Mouse (Mus musculus) lung, adult 18-20 months (tissue): ENCODE measurements around the gene Kcnj15.

Source experiments
- DNase-seq, 2 experiments: peaks; one replicate each; pipeline ENCODE4 v3.0.0; 2022; ENCODE audit warnings: mixed read lengths in 2 of 2

Gene Kcnj15

DNA sequence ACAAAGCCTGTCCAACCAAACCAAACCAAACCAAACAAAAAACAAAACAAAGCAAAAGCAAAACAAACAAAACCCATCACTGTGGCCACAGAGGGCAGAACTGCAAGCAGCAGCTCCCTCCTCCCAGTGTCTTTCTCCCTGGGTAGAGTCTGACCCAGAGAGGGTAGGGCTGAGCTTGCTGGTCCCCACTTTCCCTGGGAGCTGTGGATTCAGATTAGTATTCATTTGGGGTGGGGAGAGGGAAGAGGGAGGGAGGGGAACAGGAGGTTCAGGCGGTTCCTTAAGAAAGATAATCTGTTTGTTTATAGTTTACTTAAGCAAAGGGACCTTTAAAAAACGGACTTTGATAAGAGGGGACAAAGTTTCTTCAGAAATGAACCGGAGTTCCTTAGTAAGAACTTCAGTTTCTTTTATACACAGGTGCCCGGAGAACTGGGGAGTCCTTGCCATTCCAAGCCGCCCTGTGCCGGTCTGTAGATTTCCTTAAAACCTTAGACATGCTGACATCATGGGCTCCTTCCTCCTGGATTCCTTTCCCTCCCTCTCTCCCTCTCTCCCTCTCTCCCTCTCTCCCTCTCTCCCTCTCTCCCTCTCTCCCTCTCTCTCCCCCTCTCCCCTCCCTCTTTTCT is at the start of gene Kcnj15:
Gene Kcnj15, plus strand, starts transcription at position 293 of the 629 bp plus-strand sequence.
- no peak for DNase-seq

DNA sequence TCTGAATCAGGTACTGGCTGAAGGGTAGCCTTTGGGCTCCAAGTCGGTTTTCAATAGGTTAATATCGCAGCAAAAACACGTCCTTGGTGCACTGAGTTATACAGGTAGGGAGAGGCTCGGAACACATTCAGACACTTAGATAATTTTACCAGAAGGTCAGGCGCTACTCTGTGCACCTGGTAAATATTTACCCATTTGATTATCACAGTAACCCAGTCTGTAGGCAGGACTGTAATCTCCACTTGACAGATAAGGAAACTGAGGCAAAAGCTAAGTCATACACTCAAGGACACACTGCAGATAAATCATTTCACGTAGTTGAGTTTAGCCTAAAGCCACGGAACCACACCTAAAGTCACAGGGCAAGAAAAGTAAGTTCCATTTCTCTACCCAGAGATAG is 49.1 kb upstream of the Kcnj15 start:
- DNase-seq = no peak

DNA sequence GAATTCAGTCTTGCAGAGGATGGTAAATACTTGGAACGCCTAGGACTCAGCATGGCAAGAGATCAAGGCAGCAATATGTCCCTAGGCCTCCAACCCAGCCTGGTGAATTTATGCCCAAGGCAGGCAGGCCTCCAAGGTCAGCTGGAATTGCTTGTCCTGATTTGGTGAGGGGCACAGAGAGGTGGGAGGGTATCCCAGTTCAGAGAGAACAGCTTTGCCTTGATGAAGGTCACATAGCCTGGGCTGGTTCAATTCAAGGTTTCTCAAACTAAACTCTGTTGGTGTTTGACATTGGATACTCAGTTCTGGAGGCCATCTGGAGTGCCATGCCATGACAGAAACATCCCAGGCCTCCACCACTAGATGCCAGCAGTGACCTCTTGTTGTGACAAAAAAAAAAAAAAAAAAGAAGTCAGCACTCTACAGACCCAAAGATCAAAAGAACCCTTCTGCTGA is 48.3 kb upstream of the Kcnj15 start:
- peak; percentile 12 to 40 for DNase-seq

DNA sequence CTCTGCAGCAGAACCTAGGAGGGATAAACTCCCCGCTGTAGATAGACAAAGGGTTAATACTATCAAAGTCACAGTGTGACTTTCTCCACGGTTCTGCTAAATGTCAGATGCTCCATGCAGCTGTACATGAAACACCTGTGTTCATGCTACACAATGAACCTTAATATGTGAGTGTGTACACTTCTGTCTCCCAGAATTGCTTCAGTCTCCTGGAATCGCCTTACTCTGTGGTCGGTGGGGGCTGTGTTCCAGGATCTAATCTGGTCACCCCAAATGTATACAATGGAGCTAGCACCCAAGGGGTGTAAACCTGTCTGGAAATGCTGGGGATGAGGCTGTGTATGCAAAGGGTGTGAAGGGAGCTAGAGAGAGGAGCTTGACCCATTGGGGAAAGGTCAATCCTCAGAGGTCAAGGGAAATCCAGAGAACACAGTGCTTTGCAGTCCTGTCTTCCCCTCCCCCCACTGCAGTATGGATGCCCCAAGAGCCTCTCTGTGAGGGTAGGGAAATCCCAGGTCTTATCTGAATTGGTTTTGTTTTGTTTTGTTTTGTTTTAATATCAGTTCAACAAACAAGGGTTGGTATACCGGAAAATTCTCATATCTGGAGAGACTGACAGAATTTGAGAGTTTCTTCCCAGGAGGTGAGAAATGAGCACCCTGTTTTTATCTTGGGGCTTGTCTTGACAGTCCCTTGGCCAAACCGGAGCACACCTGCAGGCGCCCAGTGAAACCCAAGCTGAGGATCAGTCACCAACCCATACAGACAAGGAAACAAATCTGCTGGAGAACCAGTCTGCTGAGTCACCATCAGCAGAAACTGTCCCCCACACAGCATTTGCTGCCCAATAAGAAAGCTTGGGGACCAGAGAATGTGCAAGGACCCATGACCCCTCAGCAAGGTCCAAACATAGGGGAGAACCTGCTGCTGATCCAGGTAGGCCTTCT is 42.8 kb upstream of the Kcnj15 start:
- no peak for DNase-seq

DNA sequence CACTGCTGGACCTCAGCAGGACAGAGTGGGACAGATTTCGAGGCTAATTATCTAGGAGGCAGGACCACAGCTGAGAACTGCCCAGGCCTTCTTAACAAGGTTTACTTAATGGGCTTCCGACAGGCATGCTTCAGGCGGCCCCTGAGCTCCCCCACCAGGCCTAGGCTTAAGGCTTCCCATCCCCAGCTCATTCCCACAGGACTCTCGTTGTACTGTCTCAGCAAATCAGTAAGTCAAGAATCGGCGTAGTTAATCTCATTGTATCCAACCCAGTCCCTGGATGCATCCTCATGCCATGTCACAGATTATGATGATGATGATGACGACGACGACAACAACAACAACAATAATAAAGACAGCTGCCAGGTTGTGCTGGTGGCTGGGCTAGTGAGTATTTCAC is 41.6 kb upstream of the Kcnj15 start:
- no peak for DNase-seq

DNA sequence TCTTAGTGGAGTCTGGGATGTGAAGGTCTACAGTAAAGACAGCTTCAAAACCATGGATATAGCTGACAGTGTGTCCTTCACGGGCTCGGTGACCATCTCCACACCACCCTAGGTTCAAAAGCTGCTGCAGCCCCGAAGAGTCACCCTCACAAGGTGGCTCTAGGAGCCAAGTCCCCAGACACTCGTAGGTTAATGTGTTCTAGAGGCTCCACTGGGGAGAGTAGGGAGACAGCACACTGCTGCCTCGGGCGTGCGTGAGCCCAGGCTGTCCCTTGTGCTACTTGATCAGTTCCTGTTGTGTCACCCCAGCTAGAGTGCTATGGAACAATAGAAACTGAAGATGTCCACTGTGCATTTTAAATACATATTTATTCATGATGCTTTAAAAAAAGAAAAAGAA is 41.0 kb upstream of the Kcnj15 start:
- DNase-seq = no peak

DNA sequence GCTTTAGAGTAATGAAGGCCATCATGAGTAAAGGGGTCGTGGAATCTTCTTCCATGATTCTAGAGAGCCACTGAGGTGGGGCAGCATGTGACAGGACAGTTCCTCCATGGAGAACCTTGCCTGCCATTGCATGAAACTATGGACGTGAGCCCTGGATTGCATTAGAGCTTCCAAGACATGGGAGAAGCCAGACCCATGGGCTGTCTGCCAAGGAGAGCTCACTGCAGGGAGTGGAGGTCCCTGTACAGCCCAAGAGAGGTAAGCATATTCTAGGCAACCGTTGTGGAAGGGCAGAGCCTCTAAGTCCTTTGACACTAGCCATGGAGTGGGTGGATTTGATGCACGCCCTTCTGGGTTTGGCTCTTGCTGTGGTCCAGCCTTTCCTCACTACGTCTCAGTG is 40.5 kb upstream of the Kcnj15 start:
- DNase-seq = no peak

DNA sequence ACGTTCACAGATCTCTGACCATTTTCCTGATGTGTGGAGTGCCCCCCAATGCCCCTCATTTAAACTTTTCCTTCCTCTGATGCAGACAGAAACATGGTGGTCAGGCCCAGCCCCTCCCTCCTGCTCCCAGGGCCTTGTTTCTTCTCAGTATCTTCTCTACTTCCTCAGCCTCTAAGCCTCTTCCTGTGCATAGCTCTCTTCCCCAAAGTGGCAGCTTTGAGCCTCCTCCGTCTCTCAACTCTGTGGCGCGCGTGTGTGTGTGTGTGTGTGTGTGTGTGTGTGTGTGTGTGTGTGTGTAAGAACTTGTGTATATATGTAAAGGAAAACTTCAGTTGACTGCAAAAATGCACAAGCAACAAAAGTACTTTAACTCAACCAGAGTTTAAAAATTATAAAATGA is 38.6 kb upstream of the Kcnj15 start:
- DNase-seq = no peak

DNA sequence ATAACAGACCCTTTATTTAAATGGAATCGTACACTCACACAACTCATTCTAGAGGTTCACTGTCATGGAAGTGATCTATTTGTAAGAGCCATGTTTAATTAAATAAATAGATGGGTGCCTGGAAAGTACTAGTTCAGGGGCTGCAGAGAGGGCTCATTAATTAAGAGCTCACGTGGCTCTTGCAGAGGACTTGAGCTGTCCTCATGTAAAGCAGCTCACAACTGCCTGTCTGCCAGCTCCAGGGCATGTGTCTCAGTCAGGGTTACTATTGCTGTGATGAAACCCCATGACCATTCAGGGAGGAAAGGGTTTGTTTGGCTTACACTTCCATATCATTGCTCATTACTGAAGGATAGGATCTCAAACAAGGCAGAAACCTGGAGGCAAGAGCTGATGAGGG is 37.9 kb upstream of the Kcnj15 start:
- DNase-seq = no peak

DNA sequence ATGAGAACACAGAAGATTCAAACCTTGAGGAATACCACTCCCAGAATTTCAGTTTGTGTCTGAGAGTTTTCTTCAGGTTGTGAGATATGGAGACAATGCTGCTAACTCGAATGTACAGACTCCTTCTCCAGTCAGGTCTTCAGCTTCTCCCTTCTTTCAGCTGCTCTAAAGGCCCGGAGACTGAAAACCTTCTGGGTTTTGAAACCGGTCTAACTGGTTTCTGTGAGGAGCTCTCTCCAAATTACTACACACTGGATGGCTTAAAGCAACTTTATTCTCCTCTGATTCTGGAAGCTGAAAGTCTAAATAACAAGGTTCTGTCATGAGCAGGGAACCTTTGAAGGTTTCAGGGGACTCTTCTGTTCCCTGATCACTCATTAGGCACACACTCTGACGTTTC is 36.3 kb upstream of the Kcnj15 start:
- DNase-seq = peak; percentile 19 to 74

DNA sequence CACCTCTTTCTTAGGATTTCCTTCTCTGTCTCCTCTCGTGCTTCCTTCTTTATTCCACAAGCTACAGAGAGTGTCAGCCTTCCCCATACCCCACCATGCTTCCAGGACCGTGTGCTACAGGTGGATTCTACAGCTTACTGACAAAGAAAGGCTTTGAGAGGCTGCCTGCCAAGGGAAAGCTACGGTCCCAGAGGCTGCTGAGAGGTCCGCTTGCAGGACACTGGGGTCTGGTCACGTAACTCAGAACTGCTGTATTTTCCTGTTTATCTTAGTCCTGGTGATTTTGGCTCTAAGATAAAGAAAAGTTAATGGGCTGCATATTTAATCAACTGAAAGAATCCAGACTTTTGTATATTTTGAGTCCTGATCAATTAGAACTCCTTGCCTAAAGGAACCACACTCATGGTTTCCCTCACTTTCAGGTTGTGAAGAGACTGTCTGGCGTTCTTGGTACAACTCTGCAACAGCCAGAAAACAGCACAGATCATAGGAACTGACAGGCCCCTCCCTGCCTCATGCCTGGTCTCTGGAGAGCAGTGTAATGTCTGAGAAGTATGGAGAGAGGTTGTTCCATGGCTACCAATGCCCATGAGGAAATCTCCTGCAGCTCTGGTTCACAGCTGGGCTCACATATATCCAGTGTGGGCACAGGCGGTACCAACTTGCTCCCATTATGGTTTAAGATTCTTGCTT is 35.2 kb upstream of the Kcnj15 start:
- no peak for DNase-seq

DNA sequence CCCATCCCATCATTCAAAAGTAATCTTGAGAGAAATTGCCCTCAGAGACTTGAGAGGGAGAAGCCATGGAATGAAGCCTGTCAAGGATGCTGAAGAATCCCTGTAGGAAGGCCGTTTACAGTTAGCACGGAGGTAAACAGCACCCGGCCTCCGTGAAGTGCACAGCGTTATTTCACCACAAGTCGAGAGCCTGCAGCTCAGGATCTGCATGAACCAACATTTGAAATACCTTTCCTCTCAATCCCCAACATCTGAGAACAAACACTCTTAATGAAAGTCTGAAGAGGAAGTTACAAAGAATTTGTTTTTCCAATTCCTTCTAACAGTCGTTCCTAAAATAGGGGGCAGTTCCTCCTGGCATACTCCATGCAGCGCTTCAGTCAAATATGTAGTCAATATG is 33.9 kb upstream of the Kcnj15 start:
- peak; percentile 65 to 67 for DNase-seq

DNA sequence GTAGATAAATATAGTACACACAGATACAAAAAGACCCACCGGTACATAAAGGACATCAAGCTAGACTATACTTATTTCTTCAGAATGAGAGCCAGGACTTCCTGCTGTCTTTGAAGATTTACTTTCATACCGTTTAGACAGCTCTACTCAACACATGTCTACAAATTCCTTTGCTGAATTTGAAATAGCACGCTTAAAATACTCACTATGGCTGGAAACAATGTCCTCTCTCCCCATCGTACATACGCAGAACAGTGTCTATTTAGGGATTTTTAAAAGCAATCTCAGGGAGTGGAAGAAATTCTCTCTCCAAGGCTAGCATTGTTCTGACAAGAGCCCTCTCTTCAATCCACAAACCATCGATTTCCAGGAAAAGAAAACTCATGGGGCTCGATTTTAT is 32.1 kb upstream of the Kcnj15 start:
- no peak for DNase-seq

DNA sequence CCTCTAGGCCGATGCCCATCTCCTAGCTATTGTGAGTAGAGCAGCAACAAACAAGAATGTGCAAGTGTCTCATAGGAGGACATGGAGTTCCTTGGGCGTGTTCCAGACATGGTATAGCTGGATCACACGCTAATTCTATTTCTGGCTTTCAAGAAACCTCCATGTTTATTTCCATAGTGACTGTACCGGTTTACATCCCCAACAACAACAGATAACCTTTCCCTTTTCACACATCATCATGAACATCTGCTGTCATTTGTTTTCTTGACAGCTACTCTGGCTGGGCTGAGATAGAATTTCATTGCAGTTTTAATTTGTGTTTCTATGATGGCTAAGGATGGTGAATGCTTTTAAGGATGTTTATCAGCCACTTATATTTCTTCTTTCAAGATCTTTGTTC is 25.6 kb upstream of the Kcnj15 start:
- DNase-seq = no peak

DNA sequence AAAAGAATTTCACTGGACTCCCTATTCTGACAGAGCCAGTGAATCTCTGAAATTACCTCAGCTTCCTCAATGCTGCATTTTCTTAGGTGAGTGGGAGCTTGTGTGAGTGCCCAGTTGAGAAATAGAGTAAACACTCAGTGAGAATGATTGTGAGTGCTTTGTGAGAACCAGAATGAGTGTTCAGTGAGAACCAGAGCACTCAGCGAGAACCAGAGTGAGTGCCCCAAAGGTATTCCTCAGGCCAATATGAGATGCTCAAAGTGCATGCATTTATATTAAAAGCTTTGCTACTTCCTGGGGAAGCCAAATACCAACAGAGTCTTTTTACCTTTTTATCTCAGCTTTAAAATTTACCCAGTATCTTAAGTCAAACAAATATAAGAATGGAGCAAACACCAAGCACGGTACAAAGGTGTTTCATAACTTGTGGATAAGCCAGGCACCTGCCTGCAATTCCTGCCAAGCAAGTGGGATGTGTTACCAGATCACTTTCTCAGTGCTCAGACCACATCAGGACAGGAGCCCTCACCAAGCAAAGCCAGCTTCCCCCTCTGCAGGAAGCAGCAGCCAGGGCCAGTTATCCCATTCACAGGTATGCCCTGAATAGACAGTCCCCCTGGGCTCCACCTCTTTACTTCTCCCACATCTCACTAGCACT is 22.3 kb upstream of the Kcnj15 start:
- DNase-seq = peak; percentile 59 to 69

DNA sequence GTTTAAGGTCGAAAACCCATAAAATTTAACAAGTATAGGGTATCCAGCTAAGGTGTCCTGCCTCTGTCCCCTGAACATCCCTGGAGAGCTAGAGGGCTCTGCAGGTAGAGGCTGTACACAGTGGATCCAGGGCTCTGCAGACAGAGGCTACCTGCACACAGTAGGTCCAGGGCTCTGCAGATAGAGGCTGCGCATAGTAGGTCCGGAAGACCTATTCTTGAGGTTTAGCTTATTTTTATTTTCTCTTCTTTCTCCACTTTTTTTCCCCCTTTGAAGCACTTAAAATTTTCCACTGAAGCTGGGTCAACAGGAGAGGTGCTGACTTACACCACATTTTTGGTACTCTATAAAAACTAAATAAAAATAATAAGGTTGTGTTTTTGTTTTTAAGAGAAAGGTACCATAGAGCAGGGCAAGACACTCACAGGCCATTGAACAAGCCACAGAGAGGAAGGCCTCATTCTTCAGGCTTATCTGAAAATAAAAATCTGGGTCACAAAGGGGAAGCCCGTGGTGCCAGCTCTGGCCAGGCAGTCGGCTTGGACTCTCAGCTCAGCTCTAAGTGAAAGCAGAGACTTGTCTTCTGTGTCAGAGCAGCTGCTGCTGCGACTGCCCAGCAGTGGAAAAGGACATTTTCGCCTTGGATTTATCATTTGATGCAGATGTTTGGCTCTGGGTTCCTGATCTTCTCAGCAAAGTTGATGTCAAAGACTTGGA is 18.0 kb upstream of the Kcnj15 start:
- DNase-seq = no peak

DNA sequence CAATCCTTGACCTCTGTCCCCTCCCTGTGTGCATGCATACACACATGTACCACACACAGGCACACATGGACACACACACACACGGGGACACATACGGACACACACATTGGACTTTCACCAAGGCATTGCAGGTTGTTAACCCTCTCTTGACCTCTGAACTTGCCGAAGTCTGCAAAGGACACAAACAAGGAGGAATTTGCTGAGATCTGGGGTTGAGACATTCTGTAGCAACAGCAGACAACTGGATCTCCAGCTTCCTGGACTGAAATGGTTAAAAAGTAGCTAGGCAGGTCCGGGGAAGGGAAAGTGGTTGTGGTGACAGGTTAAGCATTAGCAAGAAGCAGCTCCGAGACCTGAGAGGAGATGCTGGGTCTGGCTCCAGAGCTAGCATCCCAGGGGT is 16.7 kb upstream of the Kcnj15 start:
- no peak for DNase-seq

DNA sequence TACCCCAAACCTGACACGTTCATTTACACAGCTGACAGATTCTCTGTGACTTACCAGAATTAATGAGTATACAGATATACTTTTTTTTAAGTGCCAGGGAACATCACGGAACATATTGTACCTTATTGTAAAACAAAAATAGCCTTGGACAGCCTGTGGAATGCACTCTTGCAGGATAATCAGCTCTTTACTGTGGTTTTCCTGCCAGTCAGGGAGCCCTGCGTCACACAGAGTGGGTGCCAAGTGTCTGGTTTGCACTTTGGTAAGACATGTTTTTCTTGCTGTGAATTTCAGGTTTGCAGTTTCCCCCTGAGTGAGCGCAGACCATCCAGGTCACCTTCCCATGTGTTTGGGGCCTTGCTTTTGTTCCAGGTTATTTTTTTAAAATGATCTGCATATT is 15.8 kb upstream of the Kcnj15 start:
- peak; percentile 84 to 91 for DNase-seq

DNA sequence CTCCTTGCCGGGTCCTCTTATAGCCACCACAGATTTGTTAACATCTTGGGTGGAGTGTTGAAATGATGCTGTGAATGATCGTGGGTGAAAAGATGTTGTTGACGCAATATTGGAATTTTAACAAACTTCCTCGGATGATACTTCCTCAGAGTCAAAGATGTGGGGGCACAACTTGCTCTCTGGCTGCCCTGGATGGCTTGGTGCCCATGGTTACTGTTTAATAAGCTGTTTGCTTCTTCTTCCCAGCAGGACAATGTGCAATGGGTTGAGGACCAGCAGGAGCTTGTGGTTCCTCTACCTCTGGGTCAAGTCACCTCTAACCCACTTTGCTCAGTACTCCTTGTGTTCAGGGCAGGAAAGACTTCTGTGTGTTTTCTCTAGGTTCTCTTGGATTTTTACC is 15.2 kb upstream of the Kcnj15 start:
- peak in 1 of 2 experiments; percentile 57 for DNase-seq

DNA sequence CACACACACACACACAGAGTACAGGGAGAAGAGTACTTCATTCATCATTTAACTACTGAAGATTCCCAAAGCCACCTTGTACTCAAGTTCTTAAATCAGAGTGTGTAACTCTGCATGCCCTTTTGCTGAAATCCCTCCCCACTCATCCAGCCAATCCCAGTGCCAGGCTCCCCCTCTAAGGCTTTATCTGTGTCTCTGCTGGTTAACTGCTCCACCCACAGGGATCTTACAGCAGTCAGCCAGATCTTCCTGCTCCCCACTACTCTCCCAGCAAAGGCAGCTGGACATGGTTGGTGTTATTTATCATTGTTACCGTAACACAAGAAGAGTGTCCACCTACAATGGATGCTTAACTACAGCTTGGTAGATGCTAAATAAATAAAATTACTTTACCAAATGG is 14.0 kb upstream of the Kcnj15 start:
- no peak for DNase-seq

DNA sequence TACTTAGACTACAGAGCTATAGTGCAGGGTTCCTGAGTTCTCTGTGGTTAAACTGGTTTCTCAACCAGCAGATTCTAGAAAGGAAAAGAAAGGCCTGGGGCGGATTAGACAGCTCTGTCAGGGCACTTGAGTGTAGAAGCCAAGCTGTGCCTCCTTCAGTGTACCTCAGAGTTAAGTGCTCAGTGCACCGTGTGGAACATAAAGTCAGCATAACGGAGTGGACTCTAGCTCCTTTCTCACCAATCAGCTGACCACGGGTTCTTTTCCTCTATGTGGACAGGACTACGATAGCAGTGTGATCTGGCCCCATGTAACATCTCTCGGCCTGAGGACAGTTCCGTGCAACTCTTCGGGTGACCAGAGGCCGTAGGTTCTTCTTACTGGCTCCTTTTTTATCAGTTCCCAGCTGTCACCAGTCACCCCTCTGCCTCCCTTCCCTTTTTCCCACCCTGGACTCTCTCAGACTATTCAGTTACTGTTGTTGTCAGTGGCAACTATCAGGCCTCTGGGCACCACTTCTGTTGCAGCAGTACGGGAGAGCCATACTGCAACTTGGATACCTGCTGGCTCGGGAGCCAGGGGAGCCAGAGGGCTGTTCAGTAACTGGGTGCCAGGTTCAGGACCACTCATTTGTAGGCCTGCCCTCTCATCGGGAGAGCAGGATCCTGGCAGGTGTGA is 12.6 kb upstream of the Kcnj15 start:
- peak; percentile 41 to 65 for DNase-seq

DNA sequence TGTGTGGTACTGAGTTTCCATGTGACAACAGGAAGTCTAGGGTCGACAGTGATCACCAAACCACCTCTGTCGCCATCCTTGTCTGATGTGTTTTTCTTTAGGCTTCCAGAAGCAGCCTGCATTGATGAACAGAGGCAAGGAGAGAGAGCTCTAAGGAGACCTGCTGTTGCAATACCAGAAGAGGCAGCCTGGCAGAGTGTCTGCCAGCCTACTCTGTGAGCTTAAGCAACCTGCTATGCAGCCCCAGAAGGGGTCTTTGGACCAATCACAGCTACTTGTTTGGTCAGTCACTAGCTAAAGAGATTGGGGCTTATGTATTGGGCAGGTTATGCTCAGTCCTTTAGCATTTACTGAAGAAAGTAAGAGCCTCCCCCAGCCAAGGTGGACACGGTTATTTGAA is 11.9 kb upstream of the Kcnj15 start:
- peak in 1 of 2 experiments; percentile 54 for DNase-seq
